Mouse (Mus musculus) hindbrain, embryonic 16.5 days (tissue): ENCODE measurements around the gene Polr2f. TPM values are rescaled to one million over a fixed set of nuclear protein-coding genes. Genes with fewer than 3 reads are reported as not detected.

ENCODE experiments used
- ATAC-seq: fragments of 200-750 bp; cut with Nextera tagmentation; 2 replicates; pipeline ENCODE4 v1.8.0; 2017; ENCODE audit warnings: moderate TSS enrichment, moderate library complexity
- H3K27ac ChIP-seq: fragments of 300-500 bp; sonication (generic); 2 replicates; pipeline ENCODE4 v1.5.1; 2014; ENCODE audit warnings: low read depth, mild to moderate bottlenecking, control low read depth, low read length, moderate library complexity
- H3K27me3 ChIP-seq: fragments of 300-500 bp; sonication (generic); replicated peaks from 2 replicates; pipeline ENCODE4 v1.6.1; 2014; ENCODE audit warnings: low read length; ENCODE audit not compliant: control insufficient read depth, insufficient read depth
- H3K36me3 ChIP-seq: fragments of 300-500 bp; sonication (generic); 2 replicates; pipeline ENCODE4 v1.6.1; 2014; ENCODE audit warnings: mild to moderate bottlenecking, low read length, moderate library complexity, mixed read lengths; ENCODE audit not compliant: control insufficient read depth, insufficient read depth
- H3K4me1 ChIP-seq: fragments of 300-500 bp; sonication (generic); 2 replicates; pipeline ENCODE4 v1.6.1; 2014; ENCODE audit warnings: low read depth, low read length; ENCODE audit not compliant: control insufficient read depth, insufficient read depth
- H3K4me2 ChIP-seq: fragments of 300-500 bp; sonication (generic); 2 replicates; pipeline ENCODE4 v1.6.1; 2014; ENCODE audit warnings: mild to moderate bottlenecking, low read length, control low read depth, moderate library complexity
- H3K4me3 ChIP-seq: fragments of 300-500 bp; sonication (generic); 2 replicates; pipeline ENCODE4 v1.5.1; 2014; ENCODE audit warnings: mild to moderate bottlenecking, low read length, control low read depth, moderate library complexity
- H3K9ac ChIP-seq: fragments of 300-500 bp; sonication (generic); 2 replicates; pipeline ENCODE4 v1.6.1; 2014; ENCODE audit warnings: low read depth, mild to moderate bottlenecking, control low read depth, low read length, moderate library complexity
- H3K9me3 ChIP-seq: fragments of 300-500 bp; sonication (generic); 2 replicates; pipeline ENCODE4 v1.6.1; 2014; ENCODE audit warnings: mild to moderate bottlenecking, low read length, moderate library complexity; ENCODE audit not compliant: control insufficient read depth
- WGBS: fragments of 180-500 bp; shearing (Covaris S2); extraction: QIAGEN DNeasy Blood & Tissue Kit; methylation state at CpG from one replicate; pipeline ENCODE4 v1.1.7; 2014; 5-methylcytosine and 5-hydroxymethylcytosine counted together
- polyA plus RNA-seq: library from polyadenylated mRNA; unstranded; fragments of >200 nt; fragmentation: Nextera tagmentation; extraction: Ambion mirVana; gene quantifications from 2 replicates; pipeline ENCODE4 v1.2.1, GENCODE M21; 2015

The Polr2f gene
- polyA plus RNA-seq, 1 experiment from 2014 or later, result 285 TPM

- H3K36me3 ChIP-seq, result no peaks in the 10 kb centered on the region
- 17% methylated on average over 26 of the region's 27 CpGs for WGBS
- peak overlapping the region; percentile 5 for H3K4me3 ChIP-seq
- H3K9me3 ChIP-seq, result no peaks in the 10 kb centered on the region
- H3K27ac ChIP-seq, result peak overlapping the region; percentile 92
- peak overlapping the region; percentile 55 for H3K9ac ChIP-seq
- H3K4me2 ChIP-seq, result peak overlapping the region; percentile 41
- peaks cover 13% of the 10 kb centered on the region for H3K4me1 ChIP-seq
- ATAC-seq, result peak; percentile 92
- no peaks in the 10 kb centered on the region for H3K27me3 ChIP-seq
Observed at GRCm38 (mm10) chr15:79192885-79193845, 52.4 kb downstream of the Polr2f start.

GRCm38 (mm10) chr15:79194048-79194447 lies 53.2 kb downstream of the Polr2f start:
- H3K9ac ChIP-seq, result peak overlapping the region; percentile 55; the same call in 1 of the 2 replicates
- 86% methylated on average over 9 of the region's 9 CpGs for WGBS
- peak overlapping the region; percentile 92 for H3K27ac ChIP-seq
- peaks cover 13% of the 10 kb centered on the region for H3K4me1 ChIP-seq
- no peaks in the 10 kb centered on the region for H3K27me3 ChIP-seq
- ATAC-seq, result no peak
- H3K36me3 ChIP-seq, result no peaks in the 10 kb centered on the region
- H3K4me3 ChIP-seq, result no peak overlapping the region
- H3K9me3 ChIP-seq, result no peaks in the 10 kb centered on the region
- no peak overlapping the region for H3K4me2 ChIP-seq

- H3K27ac ChIP-seq, result no peak overlapping the region
- peaks cover 13% of the 10 kb centered on the region for H3K4me1 ChIP-seq
- H3K4me2 ChIP-seq, result no peak overlapping the region
- H3K9ac ChIP-seq, result no peak overlapping the region
- no peaks in the 10 kb centered on the region for H3K9me3 ChIP-seq
- ATAC-seq, result no peak
- WGBS, result 66% methylated on average over 2 of the region's 2 CpGs
- H3K4me3 ChIP-seq, result no peak overlapping the region
- H3K36me3 ChIP-seq, result no peaks in the 10 kb centered on the region
- H3K27me3 ChIP-seq, result no peaks in the 10 kb centered on the region
Observed at GRCm38 (mm10) chr15:79194946-79195345, 54.1 kb downstream of the Polr2f start.

GRCm38 (mm10) chr15:79195492-79195891 lies 54.7 kb downstream of the Polr2f start:
- H3K9ac ChIP-seq, result no peak overlapping the region
- H3K4me2 ChIP-seq, result no peak overlapping the region
- no peaks in the 10 kb centered on the region for H3K36me3 ChIP-seq
- WGBS, result 84% methylated on average over 8 of the region's 8 CpGs
- ATAC-seq, result no peak
- H3K27ac ChIP-seq, result no peak overlapping the region
- no peak overlapping the region for H3K4me3 ChIP-seq
- H3K27me3 ChIP-seq, result no peaks in the 10 kb centered on the region
- peaks cover 13% of the 10 kb centered on the region for H3K4me1 ChIP-seq
- no peaks in the 10 kb centered on the region for H3K9me3 ChIP-seq

GRCm38 (mm10) chr15:79199390-79199976 lies 58.7 kb downstream of the Polr2f start:
- Histone ChIP-seq H3K4me1 (0 out of 2 replicates have a peak, but pooled peaks cover 3% of the 10 kb centered on the region), H3K9ac (no peak overlapping the region)
- 94% methylated on average over 12 of the region's 12 CpGs for WGBS

More at GRCm38 (mm10) chr15:79199390-79199976, 58.7 kb downstream of the Polr2f start:
- no peak overlapping the region for H3K27ac ChIP-seq
- H3K4me2 ChIP-seq, result no peak overlapping the region
- H3K4me3 ChIP-seq, result no peak overlapping the region
- H3K9me3 ChIP-seq, result no peaks in the 10 kb centered on the region
- no peaks in the 10 kb centered on the region for H3K36me3 ChIP-seq
- H3K27me3 ChIP-seq, result no peaks in the 10 kb centered on the region
- no peak for ATAC-seq

Other genes starting within 250 kb of the Polr2f start
- gene Gm49510, start 241.3 kb upstream of the Polr2f start, polyA plus RNA-seq, result 0.11 TPM in 1 of 2 replicates, not detected in the other
- gene Sh3bp1, start 241.2 kb upstream of the Polr2f start, polyA plus RNA-seq, result 4.5 and 6.7 TPM in 2 replicates
- 94.7 and 96.9 TPM in 2 replicates for gene Pdxp, start 227.1 kb upstream of the Polr2f start, polyA plus RNA-seq
- 105 and 169 TPM in 2 replicates for gene Lgals1, start 214.3 kb upstream of the Polr2f start, polyA plus RNA-seq
- 63.6 and 68.1 TPM in 2 replicates for gene Nol12, start 206.1 kb upstream of the Polr2f start, polyA plus RNA-seq
- gene Triobp, start 193.3 kb upstream of the Polr2f start, polyA plus RNA-seq, result 36.1 and 40.4 TPM in 2 replicates
- 200 and 206 TPM in 2 replicates for gene H1f0, start 112.6 kb upstream of the Polr2f start, polyA plus RNA-seq
- gene Galr3, start 99.1 kb upstream of the Polr2f start, polyA plus RNA-seq, result 0.14 TPM in 1 of 2 replicates, not detected in the other
- gene Ankrd54, start 78.1 kb upstream of the Polr2f start, polyA plus RNA-seq, result 50.0 and 54.0 TPM in 2 replicates
- gene Eif3l, start 65.8 kb upstream of the Polr2f start, polyA plus RNA-seq, result 174 and 177 TPM in 2 replicates
- gene Micall1, start 32.1 kb upstream of the Polr2f start, polyA plus RNA-seq, result 11.6 and 13.9 TPM in 2 replicates
- 18.0 and 20.2 TPM in 2 replicates for gene 1700088E04Rik, start 244 bp downstream of the Polr2f start, polyA plus RNA-seq
- gene Sox10, start 24.2 kb downstream of the Polr2f start, polyA plus RNA-seq, result 9.0 and 9.5 TPM in 2 replicates
- 99.1 and 100.0 TPM in 2 replicates for gene Pick1, start 88.2 kb downstream of the Polr2f start, polyA plus RNA-seq
- 0.87 and 1.1 TPM in 2 replicates for gene Gm49486, start 88.4 kb downstream of the Polr2f start, polyA plus RNA-seq
- gene Slc16a8, start 113.8 kb downstream of the Polr2f start, polyA plus RNA-seq, result 1.4 and 2.0 TPM in 2 replicates
- 3.1 and 5.4 TPM in 2 replicates for gene Baiap2l2, start 144.5 kb downstream of the Polr2f start, polyA plus RNA-seq
- gene Pla2g6, start 187.4 kb downstream of the Polr2f start, polyA plus RNA-seq, result 23.0 and 29.3 TPM in 2 replicates
- gene Maff, start 205.6 kb downstream of the Polr2f start, polyA plus RNA-seq, result 1.1 and 1.2 TPM in 2 replicates